Mouse (Mus musculus) hindbrain, embryonic 10.5 days (tissue): ENCODE measurements around the gene Orm1. TPM values are rescaled to one million over a fixed set of nuclear protein-coding genes. Genes with fewer than 3 reads are reported as not detected.
"Not testable (repeated sequence)": the region's sequence is repeated elsewhere in the genome, so short reads cannot be mapped to it uniquely, and the experiment has no call there.

Experiments
- DNase-seq: peaks from one replicate; pipeline ENCODE4 v3.0.0-alpha.2; 2017; ENCODE audit warnings: low spot score
- H3K27ac ChIP-seq: fragments of 300-500 bp; sonication (generic); 2 replicates; pipeline ENCODE4 v1.5.1; 2016; ENCODE audit warnings: mild to moderate bottlenecking, moderate library complexity
- H3K27me3 ChIP-seq: fragments of 300-500 bp; sonication (generic); 2 replicates; pipeline ENCODE4 v1.6.1; 2016; ENCODE audit warnings: mild to moderate bottlenecking; ENCODE audit not compliant: poor library complexity, insufficient read depth, severe bottlenecking
- H3K36me3 ChIP-seq: fragments of 300-500 bp; sonication (generic); 2 replicates; pipeline ENCODE4 v1.6.1; 2016; ENCODE audit warnings: mild to moderate bottlenecking, moderate library complexity
- H3K4me1 ChIP-seq: fragments of 300-500 bp; sonication (generic); replicated peaks from 2 replicates; pipeline ENCODE4 v1.6.1; 2016; ENCODE audit warnings: mild to moderate bottlenecking
- H3K4me3 ChIP-seq: fragments of 300-500 bp; sonication (generic); 2 replicates; pipeline ENCODE4 v1.5.1; 2016; ENCODE audit warnings: mild to moderate bottlenecking, moderate library complexity
- H3K9me3 ChIP-seq: fragments of 300-500 bp; sonication (generic); 2 replicates; pipeline ENCODE4 v1.6.1; 2016; ENCODE audit warnings: mild to moderate bottlenecking, moderate library complexity
- WGBS: fragments of 180-500 bp; shearing (Covaris S2); methylation state at CpG from one replicate; pipeline ENCODE4 v1.1.7; 2016; 5-methylcytosine and 5-hydroxymethylcytosine counted together
- polyA plus RNA-seq: library from polyadenylated mRNA; unstranded; fragments of >200 nt; fragmentation: Nextera tagmentation; extraction: Ambion mirVana; gene quantifications from 2 replicates; pipeline ENCODE4 v1.2.1, GENCODE M21; 2016

Gene Orm1
- polyA plus RNA-seq, 1 experiment from 2014 or later, result not detected

DNA sequence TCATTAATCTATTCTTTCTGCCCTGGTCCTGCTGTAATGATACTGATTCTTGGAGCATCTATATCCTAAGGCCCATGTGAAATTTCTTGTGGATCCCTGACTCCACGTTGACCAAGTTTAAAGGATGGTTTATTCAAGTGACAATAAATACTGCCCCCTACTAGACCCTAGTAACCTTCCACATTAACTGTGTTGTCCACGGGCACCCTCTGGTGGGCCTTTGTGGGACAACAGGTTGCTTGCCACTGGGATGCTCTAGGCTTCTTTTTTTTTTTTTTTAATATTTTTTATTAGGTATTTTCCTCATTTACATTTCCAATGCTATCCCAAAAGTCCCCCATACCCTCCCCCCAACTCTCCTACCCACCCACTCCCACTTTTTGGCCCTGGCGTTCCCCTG, 24.8 kb upstream of the Orm1 start:
- not testable (repeated sequence) for H3K9me3 ChIP-seq, H3K27ac ChIP-seq, H3K4me1 ChIP-seq, H3K27me3 ChIP-seq, H3K4me3 ChIP-seq
- DNase-seq, result peak; percentile 65
- peaks cover 19% of the 10 kb centered on the region for H3K36me3 ChIP-seq
- WGBS, result 26% methylated on average over 3 of the region's 3 CpGs

DNA sequence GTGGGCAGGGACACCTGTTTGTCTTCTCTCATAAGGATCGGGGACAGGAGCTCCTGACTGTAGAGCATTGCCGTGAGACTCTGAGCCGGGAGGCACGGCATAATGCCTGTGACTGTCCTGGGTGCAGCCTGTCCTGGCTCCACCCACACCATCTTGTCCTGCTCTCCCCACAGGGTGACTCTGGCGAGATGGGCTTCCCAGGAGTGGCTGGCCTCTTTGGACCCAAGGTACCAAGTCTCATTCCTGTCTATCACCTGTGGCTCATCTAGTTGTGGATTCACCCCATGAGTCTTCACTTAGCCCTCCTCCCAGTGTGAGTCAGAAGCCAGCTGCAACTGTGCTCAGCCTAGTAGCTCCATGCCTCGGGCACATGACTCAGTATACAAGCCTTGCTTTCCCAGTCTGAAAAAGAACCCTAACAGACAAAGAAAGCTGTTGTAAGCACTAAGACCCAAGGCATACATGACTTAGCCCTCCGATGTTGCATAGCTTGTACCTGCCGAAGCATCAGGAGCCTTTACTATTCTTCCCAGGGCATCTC, 21.0 kb upstream of the Orm1 start:
- Histone ChIP-seq H3K27me3 (no peaks in the 10 kb centered on the region), H3K9me3 (no peaks in the 10 kb centered on the region), H3K4me3 (no peak overlapping the region), H3K36me3 (peaks cover 19% of the 10 kb centered on the region), H3K27ac (no peak overlapping the region), H3K4me1 (0 out of 2 replicates have a peak, but pooled peaks cover 6% of the 10 kb centered on the region)
- WGBS, result 79% methylated on average over 8 of the region's 8 CpGs
- DNase-seq, result no peak

DNA sequence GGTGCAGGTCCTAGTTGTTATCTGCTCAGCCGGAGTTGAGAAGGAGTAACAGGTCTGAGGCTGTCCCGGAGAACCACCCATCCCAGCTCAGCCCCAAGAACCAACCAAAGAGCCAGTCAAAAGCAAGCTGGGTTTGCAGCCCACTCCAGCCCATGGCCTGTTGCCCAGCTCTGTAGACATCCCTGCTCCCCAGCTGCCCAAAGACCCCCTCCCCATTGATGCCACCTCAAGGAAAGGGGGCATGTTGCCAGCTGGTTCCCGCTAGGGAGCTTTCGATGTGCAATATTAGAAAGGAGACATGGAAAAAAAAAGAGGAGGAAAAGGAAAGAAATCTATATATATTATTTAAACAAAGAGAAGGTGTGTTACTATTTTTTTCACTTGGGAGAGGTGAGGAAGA, 11.0 kb upstream of the Orm1 start:
- Histone ChIP-seq H3K4me1 (peaks cover 6% of the 10 kb centered on the region; the same call in 1 of the 2 replicates), H3K27ac (no peak overlapping the region), H3K36me3 (peaks cover 12% of the 10 kb centered on the region; the same call in 1 of the 2 replicates), H3K27me3 (no peaks in the 10 kb centered on the region), H3K9me3 (no peaks in the 10 kb centered on the region), H3K4me3 (no peak overlapping the region)
- 95% methylated on average over 4 of the region's 4 CpGs for WGBS
- DNase-seq, result no peak

DNA sequence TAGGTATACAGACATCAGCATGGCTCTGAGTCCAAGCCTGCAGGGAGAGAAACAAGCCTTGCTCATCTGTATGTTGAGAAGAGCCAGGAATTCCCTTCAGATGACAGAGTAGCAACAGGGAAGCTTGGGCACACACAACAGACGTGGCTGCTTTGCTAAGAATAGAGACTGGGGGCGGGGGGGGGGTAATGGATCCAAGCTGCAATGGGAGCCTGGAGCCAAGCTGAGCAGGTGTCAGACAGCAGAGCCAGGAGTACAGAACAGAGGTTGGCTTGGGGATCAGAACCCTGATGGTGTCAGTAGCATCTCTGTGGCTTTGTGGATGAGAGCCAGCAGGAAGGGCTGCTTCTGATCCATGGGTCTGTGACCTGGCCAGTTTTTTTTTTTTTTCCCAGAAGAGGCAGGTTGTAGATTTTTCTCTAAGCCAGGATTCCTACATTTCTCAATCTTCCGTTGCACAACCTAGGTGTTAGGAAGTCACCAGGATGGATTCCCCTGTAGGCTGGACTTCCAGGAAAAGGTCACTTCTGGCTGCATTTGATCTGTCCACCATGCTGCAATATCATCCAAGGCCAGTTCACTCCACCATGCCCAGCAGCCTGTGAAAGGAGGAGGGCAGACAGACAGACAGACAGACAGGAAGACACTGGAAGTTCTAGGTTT, 5.8 kb upstream of the Orm1 start:
- H3K27me3 ChIP-seq, result no peaks in the 10 kb centered on the region
- no peak overlapping the region for H3K27ac ChIP-seq
- no peak for DNase-seq
- H3K9me3 ChIP-seq, result no peaks in the 10 kb centered on the region
- WGBS, result 73% methylated on average over 3 of the region's 3 CpGs
- H3K4me1 ChIP-seq, result no peaks in the 10 kb centered on the region
- no peak overlapping the region for H3K4me3 ChIP-seq
- H3K36me3 ChIP-seq, result 0 out of 2 replicates have a peak, but pooled peaks cover under 1% of the 10 kb centered on the region

DNA sequence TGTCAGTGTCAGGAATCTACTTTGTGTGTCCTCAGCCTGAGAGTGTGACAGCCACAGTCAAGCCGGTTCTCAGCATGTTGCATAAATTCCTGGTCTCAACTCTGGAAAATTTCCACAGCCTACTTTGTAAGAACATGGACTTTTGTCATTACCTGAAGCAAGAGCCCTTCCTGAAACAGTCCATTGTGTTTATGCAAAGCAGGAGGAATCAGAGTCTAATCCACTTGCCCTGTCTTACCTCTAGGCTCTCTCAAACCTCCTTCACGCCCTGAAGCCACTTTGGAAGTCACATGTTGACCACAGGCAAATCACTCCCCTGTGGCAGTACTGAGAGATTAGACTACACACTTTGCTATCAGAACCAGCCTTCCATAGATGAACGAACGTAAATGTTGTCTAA, 1.9 kb upstream of the Orm1 start:
- H3K4me1 ChIP-seq, result no peaks in the 10 kb centered on the region
- no peaks in the 10 kb centered on the region for H3K27me3 ChIP-seq
- WGBS, result 75% methylated on average over 4 of the region's 4 CpGs
- H3K27ac ChIP-seq, result no peak overlapping the region
- H3K4me3 ChIP-seq, result no peak overlapping the region
- no peaks in the 10 kb centered on the region for H3K36me3 ChIP-seq
- no peak for DNase-seq
- no peaks in the 10 kb centered on the region for H3K9me3 ChIP-seq

DNA sequence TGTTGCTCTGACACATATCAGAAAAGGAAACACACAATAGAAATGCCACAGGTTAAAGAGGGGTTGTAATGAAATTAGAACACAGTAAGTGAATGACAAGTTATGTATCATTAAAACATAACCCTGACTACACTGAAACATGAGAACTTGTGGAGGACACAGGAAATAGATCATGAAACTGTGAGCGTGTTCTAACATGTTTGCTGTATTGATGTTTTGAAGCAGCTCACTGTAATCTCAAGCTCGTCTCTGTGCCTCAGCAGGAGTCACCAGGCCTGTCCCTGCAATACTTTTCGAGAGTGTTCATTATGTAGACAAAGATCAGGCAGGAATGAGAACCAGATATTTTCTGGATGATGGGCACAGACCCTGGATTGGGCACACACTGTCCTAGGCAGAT, 752 bp upstream of the Orm1 start:
- 76% methylated on average over 3 of the region's 3 CpGs for WGBS
- H3K9me3 ChIP-seq, result no peaks in the 10 kb centered on the region
- H3K36me3 ChIP-seq, result no peaks in the 10 kb centered on the region
- DNase-seq, result no peak
- no peaks in the 10 kb centered on the region for H3K27me3 ChIP-seq
- no peak overlapping the region for H3K27ac ChIP-seq
- H3K4me1 ChIP-seq, result no peaks in the 10 kb centered on the region
- no peak overlapping the region for H3K4me3 ChIP-seq

DNA sequence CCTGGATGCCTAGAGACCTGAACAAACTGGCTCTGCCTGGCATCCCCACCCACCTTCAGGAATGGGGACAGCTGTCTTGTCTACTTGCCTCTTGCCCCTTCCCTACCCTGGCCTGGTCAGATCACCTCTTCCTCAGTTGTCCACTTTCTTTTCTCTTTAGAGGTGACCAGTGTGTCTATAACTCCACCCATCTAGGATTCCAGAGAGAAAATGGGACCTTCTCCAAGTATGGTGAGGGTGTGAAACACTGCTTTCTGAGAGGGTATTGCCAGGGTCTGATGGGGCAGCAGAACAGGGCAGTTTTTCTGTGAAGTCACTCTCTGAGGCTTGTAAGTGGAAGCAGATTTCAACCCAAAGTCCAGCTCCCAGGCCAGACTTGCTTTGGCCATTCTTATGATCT, 901 bp downstream of the Orm1 start:
- H3K27ac ChIP-seq, result no peak overlapping the region
- no peaks in the 10 kb centered on the region for H3K27me3 ChIP-seq
- no peaks in the 10 kb centered on the region for H3K36me3 ChIP-seq
- H3K4me3 ChIP-seq, result no peak overlapping the region
- H3K9me3 ChIP-seq, result no peaks in the 10 kb centered on the region
- DNase-seq, result no peak
- no peaks in the 10 kb centered on the region for H3K4me1 ChIP-seq

DNA sequence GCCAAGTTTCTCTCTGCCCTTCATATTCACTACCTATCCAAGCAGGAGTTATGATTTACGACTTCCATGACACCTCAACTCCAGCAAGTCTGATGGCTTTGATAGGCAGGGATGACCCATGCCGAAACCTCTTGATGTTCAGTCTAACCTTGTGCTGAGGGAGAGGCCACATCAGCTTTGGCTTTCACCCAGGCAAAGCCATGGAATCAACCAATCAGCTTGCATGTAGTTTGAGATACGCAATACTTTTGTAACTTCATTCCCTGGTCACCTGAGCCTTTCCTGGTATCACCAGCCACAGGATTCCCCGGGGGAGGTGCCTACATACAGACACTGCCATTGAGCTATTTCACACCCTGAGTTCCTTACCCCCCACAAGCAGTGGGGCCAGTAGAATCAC, 2.3 kb downstream of the Orm1 start:
- H3K4me1 ChIP-seq, result no peaks in the 10 kb centered on the region
- H3K36me3 ChIP-seq, result no peaks in the 10 kb centered on the region
- H3K27me3 ChIP-seq, result no peaks in the 10 kb centered on the region
- DNase-seq, result no peak
- no peak overlapping the region for H3K4me3 ChIP-seq
- no peaks in the 10 kb centered on the region for H3K9me3 ChIP-seq
- 86% methylated on average over 4 of the region's 4 CpGs for WGBS
- H3K27ac ChIP-seq, result no peak overlapping the region

DNA sequence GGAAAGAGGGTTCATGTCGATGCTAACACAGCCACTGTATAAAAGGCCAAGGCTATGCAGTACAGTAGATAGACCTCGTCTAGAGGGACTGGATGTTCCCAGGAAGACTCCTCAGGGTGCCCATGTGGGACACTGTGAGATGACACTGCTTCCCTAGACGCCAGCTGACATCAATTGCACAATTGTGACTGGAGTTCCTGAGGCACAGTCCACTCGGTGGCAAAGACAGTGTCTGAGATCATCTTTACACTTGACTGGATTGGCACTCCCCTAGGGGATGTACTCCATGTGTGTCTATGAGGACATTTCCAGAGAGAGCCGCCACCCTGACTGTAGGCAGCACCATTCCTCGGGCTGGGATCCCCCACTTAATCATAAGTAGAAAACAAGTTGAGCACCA, 4.2 kb downstream of the Orm1 start:
- Histone ChIP-seq H3K36me3 (no peaks in the 10 kb centered on the region), H3K4me1 (no peaks in the 10 kb centered on the region), H3K27me3 (no peaks in the 10 kb centered on the region), H3K27ac (no peak overlapping the region), H3K4me3 (no peak overlapping the region), H3K9me3 (no peaks in the 10 kb centered on the region)
- 77% methylated on average over 6 of the region's 6 CpGs for WGBS
- DNase-seq, result no peak

DNA sequence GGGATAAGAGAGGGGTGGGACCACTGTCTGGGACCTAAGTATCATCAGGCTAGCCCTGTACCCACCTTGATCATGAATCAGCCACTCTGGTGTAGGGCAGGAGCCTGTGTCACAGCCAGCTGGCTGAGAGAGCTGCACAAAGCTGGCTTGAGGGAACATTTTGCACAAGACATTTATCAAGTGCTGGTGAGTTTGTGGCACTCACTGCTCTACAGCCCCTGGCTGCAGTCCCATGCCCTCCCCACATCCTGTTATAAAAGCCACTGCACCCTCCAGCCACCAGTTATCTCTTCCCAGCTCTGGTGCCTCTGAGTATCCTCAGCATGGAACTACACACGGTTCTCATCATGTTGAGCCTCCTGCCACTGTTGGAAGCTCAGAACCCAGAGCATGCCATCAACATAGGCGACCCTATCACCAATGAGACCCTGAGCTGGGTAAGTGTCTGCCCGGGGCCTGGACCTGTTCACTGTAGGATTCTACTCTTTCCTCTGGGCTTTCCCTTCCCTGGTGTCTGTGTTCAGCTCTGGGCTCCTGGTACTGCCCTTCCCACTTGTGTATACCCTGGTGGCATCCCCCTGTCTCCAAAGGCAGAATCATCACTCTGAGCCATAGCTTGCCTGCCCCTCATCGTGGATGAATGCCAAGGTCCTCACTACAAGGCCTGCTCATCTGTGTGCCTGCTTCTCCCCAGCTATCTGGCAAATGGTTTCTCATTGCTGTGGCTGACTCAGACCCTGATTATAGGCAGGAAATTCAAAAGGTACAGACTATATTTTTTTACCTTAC, 11.7 kb downstream of the Orm1 start, which contains the start of gene Orm3:
Orm3 (plus strand) TSS at position 286 of the 789 bp plus-strand sequence.
- no peaks in the 10 kb centered on the region for H3K27me3 ChIP-seq
- H3K27ac ChIP-seq, result no peak within 1 kb of the TSS
- H3K36me3 ChIP-seq, result no peaks in the 10 kb centered on the region
- peaks cover 9% of the 10 kb centered on the region for H3K4me1 ChIP-seq
- DNase-seq, result no peak
- H3K9me3 ChIP-seq, result no peaks in the 10 kb centered on the region
- H3K4me3 ChIP-seq, result no peak within 1 kb of the TSS
- 82% methylated on average over 4 of the region's 4 CpGs for WGBS

DNA sequence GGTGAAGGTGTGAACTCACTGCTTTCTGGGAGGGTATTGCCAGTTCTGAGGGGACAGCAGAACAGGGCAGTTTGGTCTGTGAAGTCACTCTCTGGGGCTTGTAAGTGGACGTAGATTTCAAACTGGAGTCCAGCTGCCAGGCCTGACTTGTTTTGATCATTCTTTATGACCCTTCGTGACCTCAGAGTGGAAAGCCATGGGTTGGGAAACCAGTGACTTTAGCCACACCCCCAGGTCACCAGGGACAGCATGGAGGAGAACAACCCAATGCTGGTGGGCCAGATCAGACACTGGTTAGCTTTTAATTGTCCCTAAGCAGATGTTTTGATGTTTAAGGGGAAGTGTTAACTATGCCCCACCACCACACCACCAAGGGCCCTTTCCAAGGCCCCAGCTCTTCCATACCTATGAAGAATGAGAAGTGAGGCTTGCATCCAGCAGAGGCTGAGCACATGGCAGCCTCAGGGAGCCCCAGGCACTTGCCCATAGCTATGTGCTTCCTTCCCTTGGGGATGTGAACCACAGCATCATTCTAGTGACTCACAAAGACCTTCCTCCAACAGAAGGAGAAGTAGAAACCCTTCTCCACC, 12.7 kb downstream of the Orm1 start:
- Histone ChIP-seq H3K27ac (no peak overlapping the region), H3K4me3 (no peak overlapping the region), H3K9me3 (no peaks in the 10 kb centered on the region), H3K27me3 (no peaks in the 10 kb centered on the region), H3K4me1 (peaks cover 9% of the 10 kb centered on the region), H3K36me3 (no peaks in the 10 kb centered on the region)
- WGBS, result 45% methylated on average over 2 of the region's 2 CpGs
- no peak for DNase-seq

DNA sequence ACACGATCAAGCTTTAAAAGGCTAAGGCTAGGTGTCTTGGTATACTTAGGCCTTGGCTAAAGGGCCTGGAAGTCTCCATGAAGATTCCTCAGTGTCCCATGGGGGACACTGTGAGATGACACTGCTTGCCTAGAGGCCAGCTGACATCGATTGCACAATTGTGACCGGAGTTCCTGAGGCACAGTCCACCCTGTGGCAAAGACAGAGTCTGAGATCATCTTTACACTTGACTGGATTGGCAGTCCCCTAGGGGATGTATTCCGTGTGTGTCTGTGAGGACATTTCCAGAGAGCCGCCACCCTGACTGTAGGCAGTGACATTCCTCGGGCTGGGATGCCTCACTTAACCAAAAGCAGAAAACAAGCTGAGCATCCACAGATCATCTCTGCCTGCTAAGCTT, 15.5 kb downstream of the Orm1 start:
- Histone ChIP-seq H3K4me3 (no peak overlapping the region), H3K9me3 (no peaks in the 10 kb centered on the region), H3K4me1 (peaks cover 9% of the 10 kb centered on the region), H3K27me3 (no peaks in the 10 kb centered on the region), H3K36me3 (no peaks in the 10 kb centered on the region), H3K27ac (no peak overlapping the region)
- WGBS, result 79% methylated on average over 6 of the region's 6 CpGs
- DNase-seq, result no peak

DNA sequence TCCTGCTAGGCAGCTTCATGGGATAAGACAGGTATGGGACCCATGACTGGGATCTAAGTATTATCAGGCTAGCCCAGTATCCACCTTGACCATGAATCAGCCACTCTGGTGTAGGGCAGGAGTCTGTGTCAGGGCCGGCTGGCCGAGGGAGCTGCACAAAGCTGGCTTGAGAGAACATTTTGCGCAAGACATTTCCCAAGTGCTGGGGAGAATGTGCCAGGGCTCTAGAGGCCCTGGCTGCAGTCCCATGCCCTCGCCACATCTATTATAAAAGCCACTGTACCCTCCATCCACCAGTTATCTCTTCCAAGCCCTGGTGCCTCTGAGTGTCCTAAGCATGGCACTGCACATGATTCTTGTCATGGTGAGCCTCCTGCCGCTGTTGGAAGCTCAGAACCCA, 17.8 kb downstream of the Orm1 start, which contains the start of gene Orm2:
Orm2 (plus strand) TSS at position 300 of the 400 bp plus-strand sequence.
- no peaks in the 10 kb centered on the region for H3K9me3 ChIP-seq
- H3K27ac ChIP-seq, result no peak within 1 kb of the TSS
- no peak within 1 kb of the TSS for H3K4me3 ChIP-seq
- no peak for DNase-seq
- no peaks in the 10 kb centered on the region for H3K27me3 ChIP-seq
- peaks cover 3% of the 10 kb centered on the region for H3K4me1 ChIP-seq
- peaks cover under 1% of the 10 kb centered on the region; the same call in 1 of the 2 replicates for H3K36me3 ChIP-seq
- WGBS, result 93% methylated on average over 5 of the region's 5 CpGs
